Comparison of ENCODE assay signal across 8 mouse cellular contexts in genomic region chr7:126702861-126703756, GRCm38 (mm10). TPM values are rescaled to one million over a fixed set of nuclear protein-coding genes. Genes with fewer than 3 reads are reported as not detected.
DNase-seq lines count a peak whose midpoint lies in the region; ATAC-seq and TF ChIP-seq lines count a peak whose summit lies in the region.

No protein-coding gene starts in this region.

- H3K36me3 ChIP-seq in forebrain, embryonic 11.5 days (ENCODE audit: control insufficient read depth, insufficient read depth, low read length) = no peaks in the 10 kb centered on the region
- H3K36me3 ChIP-seq in liver, embryonic 14.5 days (replicated peaks; ENCODE audit: control insufficient read depth, insufficient read depth, low read depth) = no peaks in the 10 kb centered on the region

- H3K9ac ChIP-seq in forebrain, embryonic 11.5 days (ENCODE audit: low read length) = no peak overlapping the region
- H3K9ac ChIP-seq in liver, embryonic 14.5 days (replicated peaks) = no peak overlapping the region

- no peaks in the 10 kb centered on the region for H3K27me3 ChIP-seq in cerebellum, adult 2 months (ENCODE audit: control insufficient read depth, insufficient read depth, low read length)
- 0 out of 2 replicates have a peak, but pooled peaks cover 6% of the 10 kb centered on the region for H3K27me3 ChIP-seq in forebrain, embryonic 11.5 days (ENCODE audit: control insufficient read depth, insufficient read depth, low read length)
- peaks cover 3% of the 10 kb centered on the region for H3K27me3 ChIP-seq in liver, embryonic 14.5 days (ENCODE audit: control insufficient read depth, insufficient read depth, low read length)

- 26% methylated on average over 12 of the region's 12 CpGs for WGBS in cerebellum, adult 2 months
- 80% methylated on average over 12 of the region's 12 CpGs for WGBS in forebrain, embryonic 11.5 days
- WGBS in liver, embryonic 14.5 days (ENCODE audit: insufficient replicate concordance) = 41% methylated on average over 12 of the region's 12 CpGs

- no peak for TF ChIP-seq POLR2A in cerebellum, adult 2 months (IDR thresholded peaks at IDR 0.05; ENCODE audit: borderline replicate concordance, insufficient read depth, low read length)

- H3K4me2 ChIP-seq in forebrain, embryonic 11.5 days (ENCODE audit: low read depth, low read length, severe bottlenecking) = peak overlapping the region; percentile 85
- H3K4me2 ChIP-seq in liver, embryonic 14.5 days (ENCODE audit: low read depth) = peak overlapping the region; percentile 13

- H3K4me1 ChIP-seq in cerebellum, adult 2 months (ENCODE audit: control insufficient read depth, insufficient read depth, low read length) = peaks cover 26% of the 10 kb centered on the region
- H3K4me1 ChIP-seq in forebrain, embryonic 11.5 days (replicated peaks; ENCODE audit: control insufficient read depth, insufficient read depth, low read length) = peaks cover 5% of the 10 kb centered on the region
- H3K4me1 ChIP-seq in liver, embryonic 14.5 days (replicated peaks; ENCODE audit: control insufficient read depth in 2 of 2, insufficient read depth in 2 of 2, low read length in 1 of 2) = peaks cover 0 to 7% of the 10 kb centered on the region in 2 experiments; a peak in 2 of 4 replicates

- H3K9me3 ChIP-seq in forebrain, embryonic 11.5 days (ENCODE audit: control insufficient read depth, low read length) = no peaks in the 10 kb centered on the region
- no peaks in the 10 kb centered on the region for H3K9me3 ChIP-seq in liver, embryonic 14.5 days (ENCODE audit: control insufficient read depth, low read length)

- peak; percentile 48 to 62 for DNase-seq in cerebellum, adult 2 months
- DNase-seq in B cell, adult 2 months = peak; percentile 49 to 57
- no peak for DNase-seq in forebrain, embryonic 11.5 days (ENCODE audit: low spot score)
- DNase-seq in liver, embryonic 14.5 days (ENCODE audit: low read depth in 3 of 3, low spot score in 3 of 3) = no peak
- peak; percentile 63 to 77 for DNase-seq in thymus, adult 18-20 months
- DNase-seq in c-Kit-positive CD71-positive TER-119-positive erythroid progenitor cells, embryonic 14.5 days (ENCODE audit: low spot score) = no peak
- no peak for DNase-seq in ovary, adult 18-20 months (ENCODE audit: low spot score)

- no peak for ATAC-seq in cerebellum, adult (ENCODE audit: insufficient number of reproducible peaks, low FRiP score, low TSS enrichment)
- ATAC-seq in forebrain, embryonic 11.5 days (replicated peaks; ENCODE audit: low FRiP score) = no peak
- ATAC-seq in liver, embryonic 14.5 days (ENCODE audit: insufficient read depth) = no peak

- H3K27ac ChIP-seq in cerebellum, adult 2 months (ENCODE audit: insufficient read depth, low read length) = peak overlapping the region; percentile 64
- H3K27ac ChIP-seq in forebrain, embryonic 11.5 days (ENCODE audit: low read depth, low read length) = no peak overlapping the region
- no peak overlapping the region; the same call in 1 of the 2 replicates for H3K27ac ChIP-seq in liver, embryonic 14.5 days

- H3K4me3 ChIP-seq in cerebellum, adult 2 months (replicated peaks; ENCODE audit: insufficient read depth, low read depth, low read length) = peak overlapping the region; percentile 80
- H3K4me3 ChIP-seq in forebrain, embryonic 11.5 days (ENCODE audit: low read depth, low read length) = peak overlapping the region; percentile 49; the same call in 1 of the 2 replicates
- H3K4me3 ChIP-seq in liver, embryonic 14.5 days (ENCODE audit: insufficient read depth in 1 of 2, low read depth in 2 of 2, low read length in 2 of 2) = peak overlapping the region; percentile 33 to 50

- TF ChIP-seq EP300 in liver, embryonic 14.5 days (IDR thresholded peaks at IDR 0.05; ENCODE audit: low read depth) = no peak

- no peak for TF ChIP-seq CTCF in cerebellum, adult 2 months (IDR thresholded peaks at IDR 0.05; ENCODE audit: borderline replicate concordance, insufficient read depth, low read depth, low read length)
- TF ChIP-seq CTCF in liver, embryonic 14.5 days (IDR thresholded peaks at IDR 0.05; ENCODE audit: low read depth) = no peak

RNA-seq across cellular contexts. Expression of gene Coro1a, which starts 4.5 kb away (rescaled TPM):
- 110 and 126 TPM in 2 replicates for polyA plus RNA-seq in cerebellum, adult 2 months (2012; rRNA removed)
- 39.0 and 45.8 TPM in 2 replicates for polyA plus RNA-seq in forebrain, embryonic 11.5 days (2014; fragmentation: Nextera tagmentation; extraction: Ambion mirVana)
- 48.0 and 52.5 TPM in 2 replicates for polyA plus RNA-seq in liver, embryonic 14.5 days (2012; rRNA removed)
- 65.6 and 81.5 TPM in 2 replicates for polyA plus RNA-seq in liver, embryonic 14.5 days (2014; fragmentation: Nextera tagmentation; extraction: Ambion mirVana)

RNA-seq across cellular contexts. Expression of gene Slx1b, which starts 7.5 kb away (rescaled TPM):
- 39.6 and 40.3 TPM in 2 replicates for polyA plus RNA-seq in cerebellum, adult 2 months (2012; rRNA removed)
- polyA plus RNA-seq in forebrain, embryonic 11.5 days (2014; fragmentation: Nextera tagmentation; extraction: Ambion mirVana) = 11.2 and 13.1 TPM in 2 replicates
- 5.7 and 6.3 TPM in 2 replicates for polyA plus RNA-seq in liver, embryonic 14.5 days (2012; rRNA removed)
- polyA plus RNA-seq in liver, embryonic 14.5 days (2014; fragmentation: Nextera tagmentation; extraction: Ambion mirVana) = 1.8 and 2.0 TPM in 2 replicates

RNA-seq across cellular contexts. Expression of gene Bola2, which starts 7.9 kb away (rescaled TPM):
- polyA plus RNA-seq in cerebellum, adult 2 months (2012; rRNA removed) = 51.0 and 61.6 TPM in 2 replicates
- polyA plus RNA-seq in forebrain, embryonic 11.5 days (2014; fragmentation: Nextera tagmentation; extraction: Ambion mirVana) = 162 and 167 TPM in 2 replicates
- polyA plus RNA-seq in liver, embryonic 14.5 days (2012; rRNA removed) = 35.8 and 69.8 TPM in 2 replicates
- polyA plus RNA-seq in liver, embryonic 14.5 days (2014; fragmentation: Nextera tagmentation; extraction: Ambion mirVana) = 97.2 and 111 TPM in 2 replicates

RNA-seq across cellular contexts. Expression of gene Sult1a1, which starts 26.9 kb away (rescaled TPM):
- polyA plus RNA-seq in cerebellum, adult 2 months (2012; rRNA removed) = 6.4 and 10.6 TPM in 2 replicates
- polyA plus RNA-seq in forebrain, embryonic 11.5 days (2014; fragmentation: Nextera tagmentation; extraction: Ambion mirVana) = 0.21 and 0.52 TPM in 2 replicates
- 4.5 and 6.4 TPM in 2 replicates for polyA plus RNA-seq in liver, embryonic 14.5 days (2012; rRNA removed)
- 13.1 and 15.2 TPM in 2 replicates for polyA plus RNA-seq in liver, embryonic 14.5 days (2014; fragmentation: Nextera tagmentation; extraction: Ambion mirVana)

RNA-seq across cellular contexts. Expression of gene Sgf29, which starts 54.0 kb away (rescaled TPM):
- polyA plus RNA-seq in cerebellum, adult 2 months (2012; rRNA removed) = 45.4 and 45.5 TPM in 2 replicates
- polyA plus RNA-seq in forebrain, embryonic 11.5 days (2014; fragmentation: Nextera tagmentation; extraction: Ambion mirVana) = 53.6 and 72.3 TPM in 2 replicates
- 19.5 and 24.7 TPM in 2 replicates for polyA plus RNA-seq in liver, embryonic 14.5 days (2012; rRNA removed)
- polyA plus RNA-seq in liver, embryonic 14.5 days (2014; fragmentation: Nextera tagmentation; extraction: Ambion mirVana) = 23.6 and 34.4 TPM in 2 replicates

Comparison
In these comparisons a context has a peak if more than half of its experiments do, and no peak if none do; other contexts are left out.
1. DNase-seq: peak in cerebellum, adult 2 months (2 of 2), B cell, adult 2 months (2 of 2) and thymus, adult 18-20 months (2 of 2); none in forebrain, embryonic 11.5 days (single experiment), liver, embryonic 14.5 days (0 of 3), c-Kit-positive CD71-positive TER-119-positive erythroid progenitor cells, embryonic 14.5 days (single experiment) and ovary, adult 18-20 months (single experiment).
2. Peak in every context shown above with its lines, with median percentiles within 50 percentile points of each other: H3K4me3 ChIP-seq.